Mouse (Mus musculus): ENCODE data around the gene Rbpms2.

- TF ChIP-seq POLR2A (IDR thresholded peaks at IDR 0.05; ENCODE audit: borderline replicate concordance, control insufficient read depth, low read depth, low read length) (no peak), CTCF (IDR thresholded peaks at IDR 0.05; ENCODE audit: control insufficient read depth, insufficient read depth, low read length) (no peak)
These were observed 551 bp downstream of the Rbpms2 start for GRCm38 (mm10) chr9:65629767-65630630.

Data from bone marrow, adult 2 months (tissue).